ENCODE assay signal across 8 mouse cellular contexts in genomic region chr15:90225058-90225575, GRCm38 (mm10). TPM values are rescaled to one million over a fixed set of nuclear protein-coding genes. Genes with fewer than 3 reads are reported as not detected.
DNase-seq lines count a peak whose midpoint lies in the region; ATAC-seq and TF ChIP-seq lines count a peak whose summit lies in the region.

No protein-coding gene starts in this region.

- peak overlapping the region; percentile 85 for H3K4me2 ChIP-seq in embryonic facial prominence, embryonic 14.5 days (ENCODE audit: low read depth, low read length)
- peak overlapping the region; percentile 78 for H3K4me2 ChIP-seq in hindbrain, embryonic 16.5 days (ENCODE audit: low read length)
- peak overlapping the region; percentile 78 for H3K4me2 ChIP-seq in liver, embryonic 14.5 days (ENCODE audit: low read depth)

- H3K27ac ChIP-seq in embryonic facial prominence, embryonic 14.5 days (replicated peaks; ENCODE audit: low read depth, low read length) = no peak overlapping the region
- H3K27ac ChIP-seq in hindbrain, embryonic 16.5 days (ENCODE audit: low read depth, low read length) = no peak overlapping the region
- H3K27ac ChIP-seq in liver, embryonic 14.5 days = no peak overlapping the region

- intact Hi-C loops in left cerebral cortex, postnatal 4 days (cut with DNase I) = no loop called here

- peaks cover 38% of the 10 kb centered on the region for H3K36me3 ChIP-seq in embryonic facial prominence, embryonic 14.5 days (ENCODE audit: control insufficient read depth, insufficient read depth, low read length)
- peaks cover 16% of the 10 kb centered on the region for H3K36me3 ChIP-seq in hindbrain, embryonic 16.5 days (ENCODE audit: control insufficient read depth, insufficient read depth, low read length)
- H3K36me3 ChIP-seq in liver, embryonic 14.5 days (replicated peaks; ENCODE audit: control insufficient read depth, insufficient read depth, low read depth) = peaks cover 13% of the 10 kb centered on the region

- peak; percentile 84 for DNase-seq in A20 (ENCODE audit: low read depth, low spot score)
- DNase-seq in NIH3T3 (ENCODE audit: low read depth) = peak; percentile 78
- DNase-seq in embryonic facial prominence, embryonic 14.5 days (ENCODE audit: low spot score) = peak; percentile 60
- peak; percentile 60 to 65 (median 63) for DNase-seq in liver, embryonic 14.5 days (ENCODE audit: low read depth in 3 of 3, low spot score in 3 of 3)
- peak; percentile 30 for DNase-seq in neural tube, embryonic 10.5 days (ENCODE audit: extremely low spot score, low spot score)
- DNase-seq in frontal cortex, postnatal 25 days (ENCODE audit: low spot score in 2 of 2) = no peak
- DNase-seq in left cerebral cortex, postnatal 4 days = no peak

- peak overlapping the region; percentile 95 for H3K9ac ChIP-seq in embryonic facial prominence, embryonic 14.5 days (ENCODE audit: low read depth, low read length)
- H3K9ac ChIP-seq in hindbrain, embryonic 16.5 days (ENCODE audit: low read depth, low read length) = peak overlapping the region; percentile 77
- H3K9ac ChIP-seq in liver, embryonic 14.5 days (replicated peaks) = peak overlapping the region; percentile 78

- TF ChIP-seq CTCF in liver, embryonic 14.5 days (IDR thresholded peaks at IDR 0.05; ENCODE audit: low read depth) = peak; percentile 67

- peak overlapping the region; percentile 86 for H3K4me3 ChIP-seq in embryonic facial prominence, embryonic 14.5 days (ENCODE audit: low read depth, low read length)
- H3K4me3 ChIP-seq in hindbrain, embryonic 16.5 days (ENCODE audit: low read length) = peak overlapping the region; percentile 68
- peak overlapping the region; percentile 26 to 79; a peak in 3 of 4 replicates for H3K4me3 ChIP-seq in liver, embryonic 14.5 days (ENCODE audit: insufficient read depth in 1 of 2, low read depth in 2 of 2, low read length in 2 of 2)

- no peaks in the 10 kb centered on the region for H3K9me3 ChIP-seq in embryonic facial prominence, embryonic 14.5 days (ENCODE audit: control insufficient read depth, low read length)
- no peaks in the 10 kb centered on the region for H3K9me3 ChIP-seq in hindbrain, embryonic 16.5 days (ENCODE audit: control insufficient read depth, low read length)
- no peaks in the 10 kb centered on the region for H3K9me3 ChIP-seq in liver, embryonic 14.5 days (ENCODE audit: control insufficient read depth, low read length)

- 72% methylated on average over 4 of the region's 4 CpGs for WGBS in embryonic facial prominence, embryonic 14.5 days
- 66% methylated on average over 4 of the region's 4 CpGs for WGBS in hindbrain, embryonic 16.5 days
- 45% methylated on average over 4 of the region's 4 CpGs for WGBS in liver, embryonic 14.5 days (ENCODE audit: insufficient replicate concordance)

- ATAC-seq in embryonic facial prominence, embryonic 14.5 days (ENCODE audit: low read depth) = no peak
- no peak for ATAC-seq in hindbrain, embryonic 16.5 days
- no peak for ATAC-seq in liver, embryonic 14.5 days (ENCODE audit: insufficient read depth)

- no peaks in the 10 kb centered on the region; the same call in 1 of the 2 replicates for H3K27me3 ChIP-seq in embryonic facial prominence, embryonic 14.5 days (replicated peaks; ENCODE audit: control insufficient read depth, insufficient read depth, low read length)
- H3K27me3 ChIP-seq in hindbrain, embryonic 16.5 days (replicated peaks; ENCODE audit: control insufficient read depth, insufficient read depth, low read length) = no peaks in the 10 kb centered on the region
- H3K27me3 ChIP-seq in liver, embryonic 14.5 days (ENCODE audit: control insufficient read depth, insufficient read depth, low read length) = no peaks in the 10 kb centered on the region

- no peak for TF ChIP-seq EP300 in liver, embryonic 14.5 days (IDR thresholded peaks at IDR 0.05; ENCODE audit: low read depth)

- peaks cover 3% of the 10 kb centered on the region; the same call in 1 of the 2 replicates for H3K4me1 ChIP-seq in embryonic facial prominence, embryonic 14.5 days (ENCODE audit: control insufficient read depth, insufficient read depth, low read length)
- peaks cover 14% of the 10 kb centered on the region for H3K4me1 ChIP-seq in hindbrain, embryonic 16.5 days (ENCODE audit: control insufficient read depth, insufficient read depth, low read depth, low read length)
- H3K4me1 ChIP-seq in liver, embryonic 14.5 days (replicated peaks; ENCODE audit: control insufficient read depth in 2 of 2, insufficient read depth in 2 of 2, low read length in 1 of 2) = peaks cover 2 to 12% of the 10 kb centered on the region in 2 experiments

RNA-seq across cellular contexts. Expression of gene Alg10b, which starts 1.0 kb away (rescaled TPM):
- polyA plus RNA-seq in embryonic facial prominence, embryonic 14.5 days (2014; fragmentation: Nextera tagmentation; extraction: Ambion mirVana) = 31.4 and 34.0 TPM in 2 replicates
- polyA plus RNA-seq in hindbrain, embryonic 16.5 days (2015; fragmentation: Nextera tagmentation; extraction: Ambion mirVana) = 39.0 and 43.4 TPM in 2 replicates
- polyA plus RNA-seq in liver, embryonic 14.5 days (2012; rRNA removed) = 4.2 and 5.5 TPM in 2 replicates
- 6.1 and 6.6 TPM in 2 replicates for polyA plus RNA-seq in liver, embryonic 14.5 days (2014; fragmentation: Nextera tagmentation; extraction: Ambion mirVana)
- 10 to 100 TPM; 47.7 to 49.4 TPM for total RNA-seq in left cerebral cortex, postnatal 4 days (2021)

Comparison
In these comparisons a context has a peak if more than half of its experiments do, and no peak if none do; other contexts are left out.
1. DNase-seq: peak in A20 (single experiment), NIH3T3 (single experiment), embryonic facial prominence, embryonic 14.5 days (single experiment), liver, embryonic 14.5 days (3 of 3) and neural tube, embryonic 10.5 days (single experiment); none in frontal cortex, postnatal 25 days (0 of 2) and left cerebral cortex, postnatal 4 days (single experiment).
2. Peak in every context shown above with its lines, with median percentiles within 50 percentile points of each other: H3K4me2 ChIP-seq, H3K4me3 ChIP-seq and H3K9ac ChIP-seq.